Mouse (Mus musculus) myocyte (in vitro differentiated cells): Measurements from ENCODE around the gene Layn.

Source experiments
- E2F4 ChIP-seq: IDR thresholded peaks from one replicate; pipeline ENCODE4 v1.6.1; 2011; ENCODE audit warnings: mild to moderate bottlenecking, control low read depth, moderate library complexity; ENCODE audit not compliant: insufficient read depth
- MAX ChIP-seq: IDR thresholded peaks from one replicate; pipeline ENCODE4 v1.6.1; 2011; ENCODE audit warnings: low read depth, mild to moderate bottlenecking, control low read depth
- MYOD1 ChIP-seq, 3 experiments: IDR thresholded peaks; one replicate each; pipeline ENCODE4 v1.6.1; 2011; ENCODE audit warnings: control low read depth in 2 of 3, low read depth in 2 of 3, mild to moderate bottlenecking in 2 of 3, moderate library complexity in 1 of 3; ENCODE audit not compliant: insufficient read length in 2 of 3, control insufficient read depth in 1 of 3
- POLR2A ChIP-seq: IDR thresholded peaks from one replicate; pipeline ENCODE4 v1.6.1; 2011; ENCODE audit warnings: low read depth, mild to moderate bottlenecking, control low read depth, moderate library complexity; ENCODE audit not compliant: insufficient read length
- POLR2AphosphoS2 ChIP-seq: IDR thresholded peaks from one replicate; pipeline ENCODE4 v1.6.1; 2011; ENCODE audit warnings: low read depth, control low read depth; ENCODE audit not compliant: insufficient read length
- REST ChIP-seq: IDR thresholded peaks from one replicate; pipeline ENCODE4 v1.6.1; 2011; ENCODE audit warnings: mild to moderate bottlenecking, control low read depth, moderate library complexity; ENCODE audit not compliant: insufficient read depth, insufficient read length
- TCF12 ChIP-seq: IDR thresholded peaks from one replicate; pipeline ENCODE4 v1.6.1; 2011; ENCODE audit warnings: mild to moderate bottlenecking, control low read depth; ENCODE audit not compliant: poor library complexity, insufficient read depth, severe bottlenecking
- USF1 ChIP-seq: IDR thresholded peaks from one replicate; pipeline ENCODE4 v1.6.1; 2011; ENCODE audit warnings: low read depth, mild to moderate bottlenecking, control low read depth, moderate library complexity

DNA sequence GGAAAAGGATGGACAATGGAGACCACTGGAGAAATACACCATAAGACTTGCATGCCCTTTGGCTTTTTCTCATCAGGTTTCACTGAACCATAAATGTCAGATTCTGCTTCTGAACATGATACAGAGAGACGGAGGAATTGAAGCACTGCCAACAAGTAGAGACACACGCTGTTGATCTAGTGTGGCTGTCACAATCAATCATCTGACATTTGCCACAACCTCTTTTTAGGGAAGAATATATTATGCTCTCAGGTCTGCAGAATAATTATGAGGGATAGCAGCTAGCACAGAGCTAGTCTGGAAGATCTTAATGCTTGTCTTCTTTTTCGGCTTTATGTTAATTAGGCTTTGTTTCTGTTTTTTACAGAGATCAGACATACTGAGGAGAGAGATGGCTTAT is 8.7 kb downstream of the Layn start:
- TF ChIP-seq POLR2A: no peak
- no peak for TF ChIP-seq MYOD1 (IDR thresholded peaks at IDR 0.05; ENCODE audit: control insufficient read depth in 1 of 3, insufficient read length in 2 of 3, low read depth in 2 of 3)
- TF ChIP-seq E2F4: no peak
- no peak for TF ChIP-seq REST
- TF ChIP-seq MAX: no peak
- TF ChIP-seq POLR2AphosphoS2: no peak
- TF ChIP-seq USF1: no peak
- TF ChIP-seq TCF12: no peak
